Mouse (Mus musculus) duodenum, adult 2 months (tissue): ENCODE measurements around the gene Nat10. TPM values are rescaled to one million over a fixed set of nuclear protein-coding genes. Genes with fewer than 3 reads are reported as not detected.

Experiments used
- polyA plus RNA-seq: library from polyadenylated mRNA; depleted of rRNA; stranded (reverse); fragments of >200 nt; gene quantifications from 2 replicates; pipeline ENCODE4 v1.2.3, GENCODE M21; 2012; ENCODE audit warnings: low replicate concordance; rRNA removed

Nat10 gene
- polyA plus RNA-seq = 7.0 and 19.9 TPM in 2 replicates

DNA sequence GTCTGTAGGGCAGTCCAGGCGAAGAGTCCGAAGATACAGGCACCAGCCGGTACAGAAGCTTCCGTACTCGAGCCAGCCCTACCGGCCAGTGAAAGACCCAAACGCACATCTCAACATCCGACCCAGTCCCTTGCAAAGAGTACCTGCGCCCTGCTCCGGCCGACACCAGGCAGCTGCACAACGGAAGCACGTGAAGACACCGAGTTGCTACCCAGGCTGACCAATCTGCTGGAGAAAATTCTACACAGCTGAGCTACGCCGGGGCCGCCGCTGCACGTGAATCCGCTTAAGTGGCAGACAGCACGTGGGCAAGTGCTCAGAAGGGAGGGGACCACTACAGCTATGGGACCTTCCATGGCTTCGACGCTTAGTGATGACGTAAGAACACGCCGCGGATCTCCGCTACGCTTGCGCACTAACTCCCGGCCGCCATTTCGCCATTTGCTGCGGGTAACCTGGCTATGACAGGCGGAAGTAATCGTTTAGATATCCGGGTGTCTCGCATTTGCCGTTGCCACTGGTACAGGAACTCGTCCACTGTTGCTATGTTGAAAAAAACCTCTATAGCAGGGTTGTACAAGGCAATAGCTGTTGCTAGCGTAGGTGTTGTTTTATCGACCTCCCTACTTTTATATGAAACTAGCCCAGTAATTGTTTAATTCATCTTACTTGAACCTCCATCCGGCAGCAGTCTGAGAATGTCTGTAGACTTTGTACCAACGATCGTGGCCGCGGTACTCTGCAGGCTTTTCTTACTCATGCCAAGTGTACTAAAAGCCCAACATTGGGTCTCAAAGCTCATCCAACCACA is at the start of gene Nat10:
Gene Nat10, minus strand, starts transcription at position 365 of the 811 bp plus-strand sequence.

GRCm38 (mm10) chr2:103797491-103798009 is 36.5 kb upstream of the Nat10 start, which contains the start of gene Caprin1:
Gene Caprin1 (minus strand): TSS chr2:103797649.

Other genes with a start within 250 kb of the Nat10 start
- 1.8 and 4.0 TPM in 2 replicates for gene Abtb2, start 195.0 kb downstream of the Nat10 start, polyA plus RNA-seq
- 63.4 and 63.6 TPM in 2 replicates for gene Caprin1, start 36.4 kb upstream of the Nat10 start, polyA plus RNA-seq
- 4.4 and 7.9 TPM in 2 replicates for gene Lmo2, start 196.7 kb upstream of the Nat10 start, polyA plus RNA-seq